In genomic region chr12:32097107-32097506, GRCm38 (mm10) we compare ENCODE assay signal across 11 mouse cellular contexts.
"Had no signal": no experiment of that assay in that cellular context is flagged by ENCODE, and none has a peak within 500 bp of the region (broad histone marks: within the 10 kb centered on the region; RNA-seq: fewer than 3 reads in every experiment).

No protein-coding gene starts in this region.

- H3K9me3 ChIP-seq: intestine, embryonic 15.5 days; kidney, embryonic 15.5 days; limb, embryonic 15.5 days; midbrain, embryonic 13.5 days had no signal

- H3K4me3 ChIP-seq: intestine, embryonic 15.5 days; kidney, embryonic 15.5 days; limb, embryonic 15.5 days; midbrain, embryonic 13.5 days had no signal

- DNase-seq: kidney, adult 18-20 months; kidney, postnatal 25 days; lung, adult 18-20 months; lung, postnatal 4 days; right cerebral cortex, adult 18-20 months; right cerebral cortex, postnatal 25 days; thymus, postnatal 36 days had no signal

- H3K4me2 ChIP-seq: intestine, embryonic 15.5 days; kidney, embryonic 15.5 days; limb, embryonic 15.5 days; midbrain, embryonic 13.5 days had no signal

- H3K36me3 ChIP-seq: intestine, embryonic 15.5 days; kidney, embryonic 15.5 days; limb, embryonic 15.5 days; midbrain, embryonic 13.5 days had no signal

- H3K4me1 ChIP-seq: intestine, embryonic 15.5 days; kidney, embryonic 15.5 days; limb, embryonic 15.5 days; midbrain, embryonic 13.5 days had no signal

- H3K27me3 ChIP-seq: intestine, embryonic 15.5 days; kidney, embryonic 15.5 days; limb, embryonic 15.5 days; midbrain, embryonic 13.5 days had no signal

- H3K9ac ChIP-seq: intestine, embryonic 15.5 days; kidney, embryonic 15.5 days; limb, embryonic 15.5 days; midbrain, embryonic 13.5 days had no signal

- H3K27ac ChIP-seq: intestine, embryonic 15.5 days; kidney, embryonic 15.5 days; limb, embryonic 15.5 days; midbrain, embryonic 13.5 days had no signal

- ATAC-seq: intestine, embryonic 15.5 days; midbrain, embryonic 13.5 days had no signal
